Mouse (Mus musculus) heart, adult 2 months (tissue): ENCODE data around the gene Zfp248. TPM values are rescaled to one million over a fixed set of nuclear protein-coding genes. Genes with fewer than 3 reads are reported as not detected.
A peak's percentile ranks its signal among the peaks of the same experiment; 100 is the strongest.

Source experiments
- DNase-seq, 2 experiments: peaks; one replicate each; pipeline ENCODE4 v3.0.0; 2021
- H3K27ac ChIP-seq: fragments of 200-600 bp; 2 replicates; pipeline ENCODE4 v1.8.1; 2022
- H3K27me3 ChIP-seq: fragments of 200-500 bp; 2 replicates; pipeline ENCODE4 v1.6.1; 2012; ENCODE audit warnings: mild to moderate bottlenecking, low read length, inconsistent platforms, mixed read lengths; ENCODE audit not compliant: control insufficient read depth, insufficient read depth
- H3K36me3 ChIP-seq: fragments of 200-500 bp; 2 replicates; pipeline ENCODE4 v1.6.1; 2012; ENCODE audit warnings: low read length, inconsistent platforms; ENCODE audit not compliant: control insufficient read depth, insufficient read depth
- H3K4me1 ChIP-seq: fragments of 200-500 bp; 2 replicates; pipeline ENCODE4 v1.6.1; 2011; ENCODE audit warnings: low read length; ENCODE audit not compliant: control insufficient read depth, insufficient read depth
- H3K4me3 ChIP-seq: fragments of 200-600 bp; 2 replicates; pipeline ENCODE4 v1.8.1; 2022
- H3K79me2 ChIP-seq: fragments of 200-500 bp; replicated peaks from 2 replicates; pipeline ENCODE4 v1.6.1; 2012; ENCODE audit warnings: mild to moderate bottlenecking, inconsistent platforms, low read length, moderate library complexity, mixed read lengths; ENCODE audit not compliant: control insufficient read depth, insufficient read depth
- H3K9ac ChIP-seq: fragments of 200-500 bp; 2 replicates; pipeline ENCODE4 v1.6.1; 2012; ENCODE audit warnings: low read depth, mild to moderate bottlenecking, control low read depth, inconsistent platforms, low read length, mixed read lengths
- CTCF ChIP-seq: fragments of 200-600 bp; IDR thresholded peaks from 2 replicates; pipeline ENCODE4 v1.8.1; 2022; ENCODE audit warnings: antibody characterized with exemption, mild to moderate bottlenecking, moderate library complexity
- EP300 ChIP-seq: fragments of 200-500 bp; IDR thresholded peaks from 2 replicates; pipeline ENCODE4 v1.6.1; 2011; ENCODE audit warnings: low read depth, low read length, control low read depth; ENCODE audit not compliant: insufficient read depth
- POLR2A ChIP-seq: fragments of 200-500 bp; IDR thresholded peaks from 2 replicates; pipeline ENCODE4 v1.6.1; 2011; ENCODE audit warnings: mild to moderate bottlenecking, low read depth, low read length, control low read depth; ENCODE audit not compliant: insufficient read depth
- WGBS: fragments of 180-500 bp; shearing (Covaris S2); methylation state at CpG from one replicate; pipeline ENCODE4 v1.1.7; 2018; 5-methylcytosine and 5-hydroxymethylcytosine counted together
- intact Hi-C: fragments of 180-260 bp; cut with DNase I; formaldehyde crosslinking; loops from one replicate; pipeline ENCODE4 v1.15.1; 2025
- microRNA-seq, 2 experiments: library from miRNA; unstranded; fragments of <30 nt; microRNA quantifications; one replicate each; pipeline ENCODE4 v1.2.0; 2021
- polyA plus RNA-seq: library from polyadenylated mRNA; depleted of rRNA; stranded (reverse); fragments of >200 nt; gene quantifications from 2 replicates; pipeline ENCODE4 v1.2.3, GENCODE M21; 2012; rRNA removed
- total RNA-seq, 2 experiments: library from RNA; stranded (reverse); gene quantifications; 2 replicates each; pipeline ENCODE4 v1.2.3; 2021

Zfp248 gene
- total and polyA plus RNA-seq, 3 experiments: 0.92 to 1.8 (median 1.6) TPM

GRCm38 (mm10) chr6:118380630-118381029, 74.7 kb downstream of the Zfp248 start:
- no peak overlapping the region for H3K27ac ChIP-seq
- no peaks in the 10 kb centered on the region for H3K36me3 ChIP-seq
- TF ChIP-seq CTCF: no peak
- TF ChIP-seq EP300: no peak
- no peak for TF ChIP-seq POLR2A
- no peak overlapping the region for H3K4me3 ChIP-seq
- intact Hi-C loops: no loop called here
- no peak for DNase-seq
- no peaks in the 10 kb centered on the region for H3K79me2 ChIP-seq
- no peaks in the 10 kb centered on the region for H3K27me3 ChIP-seq
- no peak overlapping the region for H3K9ac ChIP-seq
- H3K4me1 ChIP-seq: peaks cover 1% of the 10 kb centered on the region; the same call in 1 of the 2 replicates
- 36% methylated on average over 3 of the region's 3 CpGs for WGBS

DNA sequence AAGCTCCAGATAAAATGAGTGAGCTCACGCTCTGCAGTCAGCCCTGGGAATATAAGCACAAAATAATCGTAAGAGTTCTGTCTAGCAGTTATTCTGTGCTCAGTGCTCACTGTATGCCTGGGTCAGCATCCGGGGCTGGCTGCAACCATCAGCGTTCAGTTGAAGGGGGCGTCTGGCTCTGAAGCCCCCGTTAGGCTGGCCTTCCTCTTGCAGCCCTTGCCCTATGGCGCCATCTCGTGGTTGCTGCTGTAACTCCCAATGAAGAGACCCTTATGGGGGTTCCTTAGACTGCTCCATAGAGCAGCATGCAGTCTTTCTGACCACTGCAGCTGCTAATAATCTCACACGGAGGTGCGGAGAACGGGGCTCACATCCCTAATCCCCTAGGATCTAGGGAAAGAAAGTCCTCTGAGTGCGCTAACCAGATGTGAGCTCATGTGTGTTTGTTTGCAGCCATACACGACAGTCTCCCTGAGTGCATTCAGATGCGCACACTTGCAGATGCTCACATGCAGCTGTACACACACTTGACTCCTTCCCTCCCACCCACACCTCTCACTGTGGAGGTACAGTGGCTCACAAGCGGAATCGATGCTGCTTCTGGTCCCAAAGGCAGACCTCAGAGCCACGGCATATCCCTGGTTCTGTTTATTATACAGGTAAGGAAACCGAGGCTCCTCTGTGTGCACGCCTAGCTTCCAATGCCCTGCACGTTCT, 75.7 kb downstream of the Zfp248 start:
- WGBS: 33% methylated on average over 20 of the region's 20 CpGs
- peak; percentile 44 to 80 for DNase-seq
- Histone ChIP-seq H3K4me1 (peaks cover 1% of the 10 kb centered on the region; the same call in 1 of the 2 replicates), H3K79me2 (no peaks in the 10 kb centered on the region), H3K4me3 (no peak overlapping the region), H3K27ac (no peak overlapping the region), H3K36me3 (no peaks in the 10 kb centered on the region), H3K9ac (no peak overlapping the region), H3K27me3 (peaks cover 2% of the 10 kb centered on the region)
- intact Hi-C loops: loop anchor here (2.0 kb wide), 1 partner anchor 201 kb away; no protein-coding TSS in a partner anchor
- TF ChIP-seq POLR2A (no peak), CTCF (peak; percentile 96), EP300 (0 out of 2 replicates have a peak, but pooled peaks have one; percentile 29)

- no peak overlapping the region for H3K27ac ChIP-seq
- 39% methylated on average over 10 of the region's 10 CpGs for WGBS
- H3K36me3 ChIP-seq: no peaks in the 10 kb centered on the region
- no peak overlapping the region for H3K4me3 ChIP-seq
- peaks cover 2% of the 10 kb centered on the region for H3K27me3 ChIP-seq
- peaks cover 1% of the 10 kb centered on the region; the same call in 1 of the 2 replicates for H3K4me1 ChIP-seq
- DNase-seq: no peak
- intact Hi-C loops: loop anchor here (2.0 kb wide), 1 partner anchor 199 kb away; no protein-coding TSS in a partner anchor
- H3K79me2 ChIP-seq: no peaks in the 10 kb centered on the region
- no peak for TF ChIP-seq EP300
- no peak overlapping the region for H3K9ac ChIP-seq
These were observed 77.7 kb downstream of the Zfp248 start for GRCm38 (mm10) chr6:118377611-118378010.

Small RNA genes lying within 50 kb of the gene (microRNA-seq; reads per million reads assigned to microRNA genes)
- 0 reads per million in 2 experiments for gene Gm25953

Other genes with a start within 250 kb of the Zfp248 start
- 10 to 100 TPM; 19.3 to 22.4 TPM for gene Bms1, start 36.1 kb downstream of the Zfp248 start, total RNA-seq
- gene Bms1, start 36.1 kb downstream of the Zfp248 start, polyA plus RNA-seq: 3.9 and 7.0 TPM in 2 replicates
- 1 to 10 TPM; 4.8 TPM for gene Zfp9, start 23.8 kb upstream of the Zfp248 start, total RNA-seq
- 2.4 and 3.8 TPM in 2 replicates for gene Zfp9, start 23.8 kb upstream of the Zfp248 start, polyA plus RNA-seq
- 1 to 10 TPM; 1.7 to 2.2 TPM for gene Ankrd26, start 106.7 kb upstream of the Zfp248 start, total RNA-seq
- 0.49 and 0.79 TPM in 2 replicates for gene Ankrd26, start 106.7 kb upstream of the Zfp248 start, polyA plus RNA-seq